Mouse (Mus musculus) liver, embryonic 11.5 days (tissue): ENCODE results near the gene Nab1. TPM values are rescaled to one million over a fixed set of nuclear protein-coding genes. Genes with fewer than 3 reads are reported as not detected.

ENCODE experiments used
- ATAC-seq: fragments of 200-750 bp; cut with Nextera tagmentation; replicated peaks from 2 replicates; pipeline ENCODE4 v1.8.0; 2017; ENCODE audit warnings: moderate number of reproducible peaks, mild to moderate bottlenecking, moderate TSS enrichment, moderate library complexity; ENCODE audit not compliant: low FRiP score
- DNase-seq: peaks from one replicate; pipeline ENCODE4 v3.0.0-alpha.2; 2017; ENCODE audit warnings: low spot score
- H3K27ac ChIP-seq: fragments of 300-500 bp; sonication (generic); 2 replicates; pipeline ENCODE4 v1.5.1; 2014; ENCODE audit warnings: mild to moderate bottlenecking, low read depth, low read length, control low read depth
- H3K27me3 ChIP-seq: fragments of 300-500 bp; sonication (generic); replicated peaks from 2 replicates; pipeline ENCODE4 v1.6.1; 2014; ENCODE audit warnings: low read length, mixed read lengths; ENCODE audit not compliant: control insufficient read depth, insufficient read depth
- H3K36me3 ChIP-seq: fragments of 300-500 bp; sonication (generic); 2 replicates; pipeline ENCODE4 v1.6.1; 2014; ENCODE audit warnings: mild to moderate bottlenecking, low read length, moderate library complexity, mixed read lengths; ENCODE audit not compliant: control insufficient read depth, insufficient read depth
- H3K4me1 ChIP-seq: fragments of 300-500 bp; sonication (generic); replicated peaks from 2 replicates; pipeline ENCODE4 v1.6.1; 2014; ENCODE audit warnings: low read length, mixed read lengths; ENCODE audit not compliant: control insufficient read depth, insufficient read depth
- H3K4me2 ChIP-seq: fragments of 300-500 bp; sonication (generic); 2 replicates; pipeline ENCODE4 v1.6.1; 2014; ENCODE audit warnings: mild to moderate bottlenecking, control low read depth, moderate library complexity
- H3K4me3 ChIP-seq: fragments of 300-500 bp; sonication (generic); 2 replicates; pipeline ENCODE4 v1.5.1; 2014; ENCODE audit warnings: low read depth, low read length, control low read depth
- H3K9ac ChIP-seq: fragments of 300-500 bp; sonication (generic); 2 replicates; pipeline ENCODE4 v1.6.1; 2014; ENCODE audit warnings: low read depth, low read length, control low read depth
- H3K9me3 ChIP-seq: fragments of 300-500 bp; sonication (generic); 2 replicates; pipeline ENCODE4 v1.6.1; 2016; ENCODE audit warnings: low read length, inconsistent platforms, mixed read lengths; ENCODE audit not compliant: control insufficient read depth
- WGBS: fragments of 180-500 bp; shearing (Covaris S2); extraction: QIAGEN DNeasy Blood & Tissue Kit; methylation state at CpG from one replicate; pipeline ENCODE4 v1.1.7; 2014; 5-methylcytosine and 5-hydroxymethylcytosine counted together
- polyA plus RNA-seq: library from polyadenylated mRNA; unstranded; fragments of >200 nt; fragmentation: Nextera tagmentation; extraction: Ambion mirVana; gene quantifications from 2 replicates; pipeline ENCODE4 v1.2.1, GENCODE M21; 2014

The Nab1 gene
- polyA plus RNA-seq, 1 experiment from 2014 or later: 20.5 TPM

DNA sequence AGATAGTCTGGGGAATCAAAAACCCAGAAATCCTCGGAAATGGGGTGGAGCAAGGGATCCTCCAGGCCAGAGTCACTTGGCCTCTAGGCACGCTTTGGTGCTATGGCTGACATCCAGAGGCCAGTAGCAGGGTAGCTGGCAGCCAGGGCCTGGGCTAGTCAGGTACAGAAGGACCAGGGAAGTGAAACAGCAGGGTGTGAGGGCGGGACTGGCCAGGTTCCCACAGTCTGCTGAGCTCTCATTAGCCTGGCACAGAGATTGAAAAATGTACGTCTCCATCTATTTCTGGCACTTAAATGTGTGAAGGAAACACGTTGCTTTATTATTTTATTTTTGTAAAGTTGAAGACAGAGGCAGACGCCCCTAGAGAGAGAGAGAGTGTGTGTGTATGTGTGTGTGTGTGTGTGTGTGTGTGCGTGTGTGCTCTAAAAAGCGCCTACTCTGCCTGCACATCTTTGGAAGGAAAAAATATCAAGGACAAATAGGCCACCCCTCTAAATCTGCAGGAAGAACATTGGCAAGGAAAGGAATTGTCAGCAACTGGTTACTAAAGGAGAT is 21.0 kb upstream of the Nab1 start:
- no peak for ATAC-seq
- H3K27ac ChIP-seq: no peak overlapping the region
- no peaks in the 10 kb centered on the region for H3K36me3 ChIP-seq
- H3K4me1 ChIP-seq: no peaks in the 10 kb centered on the region
- no peaks in the 10 kb centered on the region for H3K27me3 ChIP-seq
- H3K4me2 ChIP-seq: no peak overlapping the region
- no peak for DNase-seq
- no peaks in the 10 kb centered on the region for H3K9me3 ChIP-seq
- H3K9ac ChIP-seq: no peak overlapping the region
- WGBS: 73% methylated on average over 8 of the region's 8 CpGs
- H3K4me3 ChIP-seq: no peak overlapping the region

- H3K4me3 ChIP-seq: no peak overlapping the region
- H3K36me3 ChIP-seq: no peaks in the 10 kb centered on the region
- no peak overlapping the region for H3K9ac ChIP-seq
- no peak overlapping the region for H3K4me2 ChIP-seq
- H3K9me3 ChIP-seq: no peaks in the 10 kb centered on the region
- WGBS: 86% methylated on average over 7 of the region's 7 CpGs
- H3K27me3 ChIP-seq: no peaks in the 10 kb centered on the region
- no peaks in the 10 kb centered on the region for H3K4me1 ChIP-seq
- H3K27ac ChIP-seq: no peak overlapping the region
- DNase-seq (no peak), ATAC-seq (no peak)
Measured at GRCm38 (mm10) chr1:52520131-52520530, 19.7 kb upstream of the Nab1 start.

- no peak overlapping the region for H3K4me3 ChIP-seq
- ATAC-seq (no peak), DNase-seq (no peak)
- H3K36me3 ChIP-seq: no peaks in the 10 kb centered on the region
- 0 out of 2 replicates have a peak, but pooled peaks cover 2% of the 10 kb centered on the region for H3K4me1 ChIP-seq
- no peak overlapping the region for H3K27ac ChIP-seq
- no peak overlapping the region for H3K9ac ChIP-seq
- H3K27me3 ChIP-seq: no peaks in the 10 kb centered on the region
- H3K9me3 ChIP-seq: no peaks in the 10 kb centered on the region
- H3K4me2 ChIP-seq: no peak overlapping the region
- WGBS: 64% methylated on average over 3 of the region's 3 CpGs
Measured at GRCm38 (mm10) chr1:52515249-52515648, 14.8 kb upstream of the Nab1 start.

DNA sequence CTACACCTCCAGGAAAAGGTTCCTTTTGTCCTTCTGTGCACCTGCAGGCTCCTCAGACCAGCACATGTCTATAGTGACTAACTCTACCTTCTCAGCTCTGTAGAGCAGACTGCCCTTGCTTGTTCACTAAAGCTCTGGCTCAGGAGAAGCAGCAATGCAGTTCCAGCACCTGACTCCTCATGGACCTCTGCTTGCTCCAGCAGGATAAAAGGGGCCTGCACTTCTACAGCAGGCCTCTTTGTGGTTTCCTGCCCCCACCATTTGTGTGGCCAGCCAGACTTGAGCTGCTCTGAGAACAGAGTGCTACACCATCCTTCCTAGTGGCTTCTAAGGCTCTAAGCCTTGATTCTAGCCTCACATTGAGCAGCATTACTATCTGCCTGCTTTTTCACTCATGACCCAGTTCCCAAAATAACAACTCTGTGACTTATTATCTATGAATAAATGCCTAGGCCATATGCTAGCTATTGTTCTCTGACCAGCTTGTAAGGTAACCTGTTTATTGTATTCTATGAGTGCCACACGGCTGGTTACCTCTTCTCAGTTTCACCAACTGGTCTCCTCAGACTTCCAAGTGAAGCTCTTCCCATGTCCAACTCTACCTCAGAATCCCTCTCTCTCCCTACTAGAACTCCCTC is 11.4 kb upstream of the Nab1 start:
- H3K9me3 ChIP-seq: no peaks in the 10 kb centered on the region
- H3K27ac ChIP-seq: no peak overlapping the region
- no peak overlapping the region for H3K4me2 ChIP-seq
- H3K27me3 ChIP-seq: no peaks in the 10 kb centered on the region
- H3K4me1 ChIP-seq: 0 out of 2 replicates have a peak, but pooled peaks cover 2% of the 10 kb centered on the region
- DNase-seq (no peak), ATAC-seq (no peak)
- no peak overlapping the region for H3K4me3 ChIP-seq
- 67% methylated on average over 1 of the region's 1 CpGs for WGBS
- H3K9ac ChIP-seq: no peak overlapping the region
- no peaks in the 10 kb centered on the region for H3K36me3 ChIP-seq

- Histone ChIP-seq H3K4me1 (no peaks in the 10 kb centered on the region; the same call in 1 of the 2 replicates), H3K27ac (no peak overlapping the region), H3K4me3 (no peak overlapping the region), H3K4me2 (no peak overlapping the region), H3K9me3 (no peaks in the 10 kb centered on the region), H3K27me3 (no peaks in the 10 kb centered on the region), H3K9ac (no peak overlapping the region), H3K36me3 (no peaks in the 10 kb centered on the region)
- ATAC-seq (no peak), DNase-seq (no peak)
- 71% methylated on average over 1 of the region's 1 CpGs for WGBS
Measured at GRCm38 (mm10) chr1:52506211-52506610, 5.7 kb upstream of the Nab1 start.

- H3K4me1 ChIP-seq: no peaks in the 10 kb centered on the region; the same call in 1 of the 2 replicates
- no peaks in the 10 kb centered on the region for H3K36me3 ChIP-seq
- WGBS: 64% methylated on average over 4 of the region's 4 CpGs
- ATAC-seq: no peak
- H3K9ac ChIP-seq: no peak overlapping the region
- no peak overlapping the region for H3K4me2 ChIP-seq
- no peaks in the 10 kb centered on the region for H3K27me3 ChIP-seq
- H3K9me3 ChIP-seq: no peaks in the 10 kb centered on the region
- no peak overlapping the region for H3K27ac ChIP-seq
- no peak overlapping the region for H3K4me3 ChIP-seq
- DNase-seq: no peak
Measured at GRCm38 (mm10) chr1:52502296-52502695, 1.8 kb upstream of the Nab1 start.

DNA sequence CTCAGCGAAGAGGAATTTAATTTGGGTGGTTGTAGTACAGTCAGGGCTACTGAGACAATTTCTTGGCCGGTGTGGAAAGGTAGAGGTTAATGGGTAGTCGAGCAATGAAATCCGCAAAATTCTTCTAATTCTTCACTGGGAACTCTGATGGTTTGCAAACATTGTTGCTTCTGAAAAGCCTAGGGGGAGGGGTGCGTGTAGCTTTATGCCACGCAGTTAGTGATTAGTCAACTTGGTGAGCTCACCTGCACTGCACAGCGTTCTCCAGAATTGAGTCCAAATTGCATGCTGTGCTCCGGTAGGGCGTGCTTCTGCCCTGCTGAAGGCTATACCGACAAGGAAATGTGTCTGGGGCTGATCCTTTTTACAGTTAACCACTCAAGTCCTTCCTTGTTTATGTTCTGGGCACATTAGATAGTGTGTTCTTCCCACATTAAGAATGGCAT is 1.2 kb upstream of the Nab1 start:
- Histone ChIP-seq H3K36me3 (no peaks in the 10 kb centered on the region), H3K9me3 (no peaks in the 10 kb centered on the region), H3K27me3 (no peaks in the 10 kb centered on the region), H3K4me3 (no peak overlapping the region), H3K4me2 (no peak overlapping the region), H3K4me1 (peaks cover under 1% of the 10 kb centered on the region; the same call in 1 of the 2 replicates), H3K9ac (no peak overlapping the region), H3K27ac (no peak overlapping the region)
- WGBS: 44% methylated on average over 10 of the region's 10 CpGs
- DNase-seq: no peak
- ATAC-seq: no peak

- H3K27ac ChIP-seq: no peak overlapping the region; the same call in 1 of the 2 replicates
- H3K36me3 ChIP-seq: no peaks in the 10 kb centered on the region
- peak overlapping the region; percentile 72 for H3K4me3 ChIP-seq
- peak overlapping the region; percentile 80 for H3K4me2 ChIP-seq
- WGBS: 67% methylated on average over 1 of the region's 1 CpGs
- H3K27me3 ChIP-seq: no peaks in the 10 kb centered on the region
- DNase-seq (no peak), ATAC-seq (no peak)
- H3K9me3 ChIP-seq: no peaks in the 10 kb centered on the region
- no peak overlapping the region for H3K9ac ChIP-seq
- peaks cover 2% of the 10 kb centered on the region; the same call in 1 of the 2 replicates for H3K4me1 ChIP-seq
Measured at GRCm38 (mm10) chr1:52501090-52501489, 611 bp upstream of the Nab1 start.
